Mouse (Mus musculus) hindbrain, embryonic 12.5 days (tissue): ENCODE measurements around the gene Vamp3. TPM values are rescaled to one million over a fixed set of nuclear protein-coding genes. Genes with fewer than 3 reads are reported as not detected.

Source experiments
- polyA plus RNA-seq: library from polyadenylated mRNA; unstranded; fragments of >200 nt; fragmentation: Nextera tagmentation; extraction: Ambion mirVana; gene quantifications from 2 replicates; pipeline ENCODE4 v1.2.1, GENCODE M21; 2016

The Vamp3 gene
- polyA plus RNA-seq, 1 experiment from 2014 or later, result 85.7 TPM

Other genes starting within 250 kb of the Vamp3 start
- gene Errfi1, start 204.0 kb downstream of the Vamp3 start, polyA plus RNA-seq, result 29.9 and 31.2 TPM in 2 replicates
- gene Park7, start 143.5 kb downstream of the Vamp3 start, polyA plus RNA-seq, result 336 and 340 TPM in 2 replicates
- 0.30 and 0.31 TPM in 2 replicates for gene Tnfrsf9, start 143.4 kb downstream of the Vamp3 start, polyA plus RNA-seq
- gene Uts2, start 60.9 kb downstream of the Vamp3 start, polyA plus RNA-seq, result not detected in 2 replicates
- 5.6 and 6.0 TPM in 2 replicates for gene Per3, start 13.3 kb downstream of the Vamp3 start, polyA plus RNA-seq
- gene Gm13090, start 31.6 kb upstream of the Vamp3 start, polyA plus RNA-seq, result not detected in 2 replicates